Comparison of ENCODE assay signal across 11 mouse cellular contexts in the genomic region with DNA sequence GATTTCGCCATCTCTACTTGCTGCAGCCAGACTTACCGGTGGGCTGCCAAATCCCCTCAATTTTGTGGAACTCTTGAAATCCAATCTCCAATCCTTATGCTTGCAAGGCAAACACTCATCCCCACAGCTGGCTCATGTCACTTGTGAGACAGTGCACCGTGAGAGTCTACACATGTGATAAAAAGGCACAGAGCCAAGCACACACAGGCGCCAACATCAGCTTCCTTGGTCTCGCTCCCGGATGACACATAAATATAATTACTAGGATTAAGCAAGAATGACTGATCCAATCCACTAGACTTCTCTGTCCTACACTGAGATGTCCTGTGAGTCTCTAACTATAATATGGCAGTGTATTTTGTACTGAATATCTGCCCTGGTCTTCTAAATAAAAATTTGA. TPM values are rescaled to one million over a fixed set of nuclear protein-coding genes. Genes with fewer than 3 reads are reported as not detected.
DNase-seq lines count a peak whose midpoint lies in the region; ATAC-seq lines count a peak whose summit lies in the region.
"Had no signal": no experiment of that assay in that cellular context is flagged by ENCODE, and none has a peak within 500 bp of the region (broad histone marks: within the 10 kb centered on the region; RNA-seq: fewer than 3 reads in every experiment).

No protein-coding gene starts in this region.

- H3K4me3 ChIP-seq in intestine, embryonic 15.5 days (replicated peaks): no peak overlapping the region
- H3K4me3 ChIP-seq in midbrain, embryonic 13.5 days (replicated peaks): no peak overlapping the region

- peaks cover 26% of the 10 kb centered on the region for H3K4me1 ChIP-seq in intestine, embryonic 15.5 days (replicated peaks)
- peaks cover 10% of the 10 kb centered on the region; the same call in 1 of the 2 replicates for H3K4me1 ChIP-seq in midbrain, embryonic 13.5 days (replicated peaks)

- H3K27ac ChIP-seq in intestine, embryonic 15.5 days: 0 out of 2 replicates have a peak overlapping the region, but pooled peaks have one; percentile 27
- H3K27ac ChIP-seq in midbrain, embryonic 13.5 days: no peak overlapping the region

- H3K9ac ChIP-seq in intestine, embryonic 15.5 days: no peak overlapping the region
- no peak overlapping the region for H3K9ac ChIP-seq in midbrain, embryonic 13.5 days (replicated peaks)

- 41% methylated on average over 6 of the region's 6 CpGs for WGBS in intestine, embryonic 15.5 days
- WGBS in midbrain, embryonic 13.5 days: 90% methylated on average over 6 of the region's 6 CpGs

- no peaks in the 10 kb centered on the region for H3K9me3 ChIP-seq in intestine, embryonic 15.5 days
- H3K9me3 ChIP-seq in midbrain, embryonic 13.5 days: no peaks in the 10 kb centered on the region

- H3K27me3 ChIP-seq in intestine, embryonic 15.5 days (replicated peaks): 0 out of 2 replicates have a peak, but pooled peaks cover 4% of the 10 kb centered on the region
- H3K27me3 ChIP-seq in midbrain, embryonic 13.5 days: 0 out of 2 replicates have a peak, but pooled peaks cover under 1% of the 10 kb centered on the region

- H3K4me2 ChIP-seq in intestine, embryonic 15.5 days (replicated peaks): no peak overlapping the region
- no peak overlapping the region for H3K4me2 ChIP-seq in midbrain, embryonic 13.5 days (replicated peaks)
- H3K4me2 ChIP-seq: midbrain, embryonic 11.5 days had no signal

- no peaks in the 10 kb centered on the region for H3K36me3 ChIP-seq in intestine, embryonic 15.5 days
- H3K36me3 ChIP-seq in midbrain, embryonic 13.5 days: no peaks in the 10 kb centered on the region

- DNase-seq in adrenal gland, adult 2 months: peak; percentile 86
- DNase-seq in adrenal gland, postnatal 4 days (ENCODE audit: low spot score in 2 of 2): no peak
- peak; percentile 71 for DNase-seq in brain, adult 2 months (ENCODE audit: low read depth, low spot score)
- DNase-seq in lung, postnatal 4 days: peak; percentile 66 to 87
- DNase-seq in cerebellum, adult 9-11 months: no peak
- DNase-seq: B cell, adult 2 months had no signal

- ATAC-seq in intestine, embryonic 15.5 days: peak; percentile 51
- ATAC-seq in midbrain, embryonic 13.5 days: no peak
- no peak for ATAC-seq in erythroid progenitor cell, adult 5-6 weeks (replicated peaks; ENCODE audit: low FRiP score, poor library complexity, severe bottlenecking)

RNA-seq across cellular contexts. Expression of a gene that starts 6.5 kb away (rescaled TPM):
- total RNA-seq in adrenal gland, adult 2 months (2021): 10 to 100 TPM; 56.7 to 76.5 TPM
- polyA plus RNA-seq in adrenal gland, adult 2 months (2012; rRNA removed): 87.7 and 93.1 TPM in 2 replicates
- 10 to 100 TPM; 26.0 to 31.3 TPM for total RNA-seq in adrenal gland, postnatal 4 days (2021)
- 1.5 and 1.7 TPM in 2 replicates for polyA plus RNA-seq in intestine, embryonic 15.5 days (2015; fragmentation: Nextera tagmentation; extraction: Ambion mirVana)
- polyA plus RNA-seq in midbrain, embryonic 13.5 days (2015; fragmentation: Nextera tagmentation; extraction: Ambion mirVana): 0.41 and 0.43 TPM in 2 replicates
- not detected in 2 replicates for total RNA-seq in erythroid progenitor cell, adult 5-6 weeks (2015; ENCODE audit: low replicate concordance)
- 0.45 and 0.64 TPM in 2 replicates for total RNA-seq in erythroid progenitor cell, adult 5-6 weeks (2017; ENCODE audit: low replicate concordance)

RNA-seq across cellular contexts. Expression of a gene that starts 14.1 kb away (rescaled TPM):
- 1,000 to 10,000 TPM; 1,196 to 1,476 TPM for total RNA-seq in adrenal gland, adult 2 months (2021)
- polyA plus RNA-seq in adrenal gland, adult 2 months (2012; rRNA removed): 2,178 and 2,420 TPM in 2 replicates
- 100 to 1,000 TPM; 608 to 629 TPM for total RNA-seq in adrenal gland, postnatal 4 days (2021)
- polyA plus RNA-seq in intestine, embryonic 15.5 days (2015; fragmentation: Nextera tagmentation; extraction: Ambion mirVana): 17.2 and 20.8 TPM in 2 replicates
- polyA plus RNA-seq in midbrain, embryonic 13.5 days (2015; fragmentation: Nextera tagmentation; extraction: Ambion mirVana): 19.3 and 24.1 TPM in 2 replicates
- total RNA-seq in erythroid progenitor cell, adult 5-6 weeks (2015; ENCODE audit: low replicate concordance): 1.3 and 16.6 TPM in 2 replicates
- total RNA-seq in erythroid progenitor cell, adult 5-6 weeks (2017; ENCODE audit: low replicate concordance): 1.4 and 3.2 TPM in 2 replicates

RNA-seq across cellular contexts. Expression of a gene that starts 16.0 kb away (rescaled TPM):
- not detected for total RNA-seq in adrenal gland, adult 2 months (2021)
- 0.12 TPM in 1 of 2 replicates, not detected in the other for polyA plus RNA-seq in adrenal gland, adult 2 months (2012; rRNA removed)
- total RNA-seq in adrenal gland, postnatal 4 days (2021): not detected
- not detected in 2 replicates for polyA plus RNA-seq in intestine, embryonic 15.5 days (2015; fragmentation: Nextera tagmentation; extraction: Ambion mirVana)
- not detected in 2 replicates for polyA plus RNA-seq in midbrain, embryonic 13.5 days (2015; fragmentation: Nextera tagmentation; extraction: Ambion mirVana)
- total RNA-seq in erythroid progenitor cell, adult 5-6 weeks (2015; ENCODE audit: low replicate concordance): not detected in 2 replicates
- not detected in 2 replicates for total RNA-seq in erythroid progenitor cell, adult 5-6 weeks (2017; ENCODE audit: low replicate concordance)
- total RNA-seq: hematopoietic stem cell, adult 5-6 weeks had no signal
- polyA plus RNA-seq: midbrain, embryonic 11.5 days had no signal

RNA-seq across cellular contexts. Expression of a gene that starts 23.9 kb away (rescaled TPM):
- total RNA-seq in adrenal gland, adult 2 months (2021): 1 to 10 TPM; 2.3 to 9.4 TPM
- 13.8 and 25.5 TPM in 2 replicates for polyA plus RNA-seq in adrenal gland, adult 2 months (2012; rRNA removed)
- 1 to 10 TPM; 1.8 to 2.0 TPM for total RNA-seq in adrenal gland, postnatal 4 days (2021)
- polyA plus RNA-seq in intestine, embryonic 15.5 days (2015; fragmentation: Nextera tagmentation; extraction: Ambion mirVana): 0.05 and 0.09 TPM in 2 replicates
- polyA plus RNA-seq in midbrain, embryonic 13.5 days (2015; fragmentation: Nextera tagmentation; extraction: Ambion mirVana): 0.06 and 0.12 TPM in 2 replicates
- total RNA-seq in erythroid progenitor cell, adult 5-6 weeks (2015; ENCODE audit: low replicate concordance): not detected in 2 replicates
- total RNA-seq in erythroid progenitor cell, adult 5-6 weeks (2017; ENCODE audit: low replicate concordance): not detected in 2 replicates
- total RNA-seq: hematopoietic stem cell, adult 5-6 weeks had no signal

RNA-seq across cellular contexts. Expression of a gene that starts 30.9 kb away (rescaled TPM):
- total RNA-seq in adrenal gland, adult 2 months (2021): under 1 TPM; 0.49 to 0.69 TPM
- polyA plus RNA-seq in adrenal gland, adult 2 months (2012; rRNA removed): 0.50 and 0.52 TPM in 2 replicates
- total RNA-seq in adrenal gland, postnatal 4 days (2021): under 1 TPM; 0.73 to 0.84 TPM
- 0.08 TPM in 1 of 2 replicates, not detected in the other for polyA plus RNA-seq in intestine, embryonic 15.5 days (2015; fragmentation: Nextera tagmentation; extraction: Ambion mirVana)
- 0.05 TPM in 1 of 2 replicates, not detected in the other for polyA plus RNA-seq in midbrain, embryonic 13.5 days (2015; fragmentation: Nextera tagmentation; extraction: Ambion mirVana)
- total RNA-seq in erythroid progenitor cell, adult 5-6 weeks (2015; ENCODE audit: low replicate concordance): not detected in 2 replicates
- not detected in 2 replicates for total RNA-seq in erythroid progenitor cell, adult 5-6 weeks (2017; ENCODE audit: low replicate concordance)
- total RNA-seq: hematopoietic stem cell, adult 5-6 weeks had no signal

Comparison
In these comparisons a context has a peak if more than half of its experiments do, and no peak if none do; other contexts are left out.
1. DNase-seq: peak in adrenal gland, adult 2 months (single experiment), brain, adult 2 months (single experiment) and lung, postnatal 4 days (2 of 2); none in adrenal gland, postnatal 4 days (0 of 2) and cerebellum, adult 9-11 months (single experiment).
2. RNA of a gene that starts 6.5 kb away (total RNA-seq): 56.7 to 76.5 TPM in adrenal gland, adult 2 months and 26.0 to 31.3 TPM in adrenal gland, postnatal 4 days; 0.45 to 0.64 TPM in erythroid progenitor cell, adult 5-6 weeks; every median in the first group is over 10 times any median in the second.
3. RNA of a gene that starts 14.1 kb away (total RNA-seq): 1,196 to 1,476 TPM in adrenal gland, adult 2 months and 608 to 629 TPM in adrenal gland, postnatal 4 days; 1.3 to 16.6 TPM in erythroid progenitor cell, adult 5-6 weeks; every median in the first group is over 10 times any median in the second.